Comparison of ENCODE assay signal across 7 mouse cellular contexts in genomic region chr8:72135446-72136301, GRCm38 (mm10). TPM values are rescaled to one million over a fixed set of nuclear protein-coding genes. Genes with fewer than 3 reads are reported as not detected.
DNase-seq lines count a peak whose midpoint lies in the region; ATAC-seq and TF ChIP-seq lines count a peak whose summit lies in the region.

No protein-coding gene starts in this region.

- peak; percentile 69 for ATAC-seq in forebrain, embryonic 14.5 days
- peak; percentile 36 for ATAC-seq in limb, embryonic 14.5 days (ENCODE audit: low FRiP score, low read depth)
- peak; percentile 68 for ATAC-seq in midbrain, embryonic 14.5 days (ENCODE audit: low FRiP score, low TSS enrichment)
- ATAC-seq in stomach, embryonic 16.5 days (ENCODE audit: insufficient read depth, low FRiP score), result peak; percentile 62

- H3K4me1 ChIP-seq in ES-Bruce4 (ENCODE audit: control insufficient read depth, insufficient read depth, low read length), result peaks cover 2% of the 10 kb centered on the region
- peaks cover 5% of the 10 kb centered on the region; the same call in 1 of the 2 replicates for H3K4me1 ChIP-seq in bone marrow, adult 2 months (ENCODE audit: control insufficient read depth, insufficient read depth, low read length)
- H3K4me1 ChIP-seq in forebrain, embryonic 14.5 days (ENCODE audit: control insufficient read depth, insufficient read depth, low read length), result peaks cover 11% of the 10 kb centered on the region
- peaks cover 47% of the 10 kb centered on the region for H3K4me1 ChIP-seq in hindbrain, embryonic 10.5 days (replicated peaks)
- H3K4me1 ChIP-seq in limb, embryonic 14.5 days (ENCODE audit: control insufficient read depth, insufficient read depth, low read length), result peaks cover 8% of the 10 kb centered on the region
- H3K4me1 ChIP-seq in midbrain, embryonic 14.5 days (ENCODE audit: control insufficient read depth, insufficient read depth, low read length), result peaks cover 16% of the 10 kb centered on the region; the same call in 1 of the 2 replicates
- peaks cover 14% of the 10 kb centered on the region; the same call in 1 of the 2 replicates for H3K4me1 ChIP-seq in stomach, embryonic 16.5 days (ENCODE audit: control insufficient read depth, insufficient read depth, low read length)

- TF ChIP-seq CTCF in ES-Bruce4 (IDR thresholded peaks at IDR 0.05; ENCODE audit: low read depth, low read length), result no peak
- TF ChIP-seq CTCF in bone marrow, adult 2 months (IDR thresholded peaks at IDR 0.05; ENCODE audit: control insufficient read depth, insufficient read depth, low read length), result peak; percentile 28; the same call in 1 of the 2 replicates

- peak overlapping the region; percentile 70 for H3K27ac ChIP-seq in ES-Bruce4 (ENCODE audit: insufficient read depth, low read length)
- peak overlapping the region; percentile 96 for H3K27ac ChIP-seq in bone marrow, adult 2 months (ENCODE audit: control insufficient read depth, insufficient read depth, low read depth, low read length, poor library complexity)
- peak overlapping the region; percentile 92 for H3K27ac ChIP-seq in forebrain, embryonic 14.5 days (ENCODE audit: low read depth, low read length)
- H3K27ac ChIP-seq in hindbrain, embryonic 10.5 days, result peak overlapping the region; percentile 99
- peak overlapping the region; percentile 99 for H3K27ac ChIP-seq in limb, embryonic 14.5 days (replicated peaks; ENCODE audit: low read depth, low read length)
- H3K27ac ChIP-seq in midbrain, embryonic 14.5 days (replicated peaks; ENCODE audit: low read depth, low read length), result peak overlapping the region; percentile 86
- H3K27ac ChIP-seq in stomach, embryonic 16.5 days (ENCODE audit: low read length), result peak overlapping the region; percentile 100

- DNase-seq in forebrain, embryonic 14.5 days (ENCODE audit: low spot score), result peak; percentile 65
- DNase-seq in hindbrain, embryonic 10.5 days (ENCODE audit: low spot score), result peak; percentile 79
- peak; percentile 61 for DNase-seq in limb, embryonic 14.5 days (ENCODE audit: low spot score)
- DNase-seq in midbrain, embryonic 14.5 days, result peak; percentile 70

- H3K27me3 ChIP-seq in ES-Bruce4 (ENCODE audit: control insufficient read depth, insufficient read depth, low read length, poor library complexity, severe bottlenecking), result no peaks in the 10 kb centered on the region
- no peaks in the 10 kb centered on the region for H3K27me3 ChIP-seq in forebrain, embryonic 14.5 days (replicated peaks; ENCODE audit: control insufficient read depth, insufficient read depth, low read length)
- no peaks in the 10 kb centered on the region for H3K27me3 ChIP-seq in hindbrain, embryonic 10.5 days (ENCODE audit: insufficient read depth, poor library complexity, severe bottlenecking)
- no peaks in the 10 kb centered on the region for H3K27me3 ChIP-seq in limb, embryonic 14.5 days (ENCODE audit: control insufficient read depth, insufficient read depth, low read length)
- H3K27me3 ChIP-seq in midbrain, embryonic 14.5 days (ENCODE audit: control insufficient read depth, insufficient read depth, low read length), result no peaks in the 10 kb centered on the region
- no peaks in the 10 kb centered on the region for H3K27me3 ChIP-seq in stomach, embryonic 16.5 days (ENCODE audit: control insufficient read depth, insufficient read depth, low read length)

- peak overlapping the region; percentile 94 for H3K4me3 ChIP-seq in ES-Bruce4 (ENCODE audit: low read depth, low read length)
- H3K4me3 ChIP-seq in bone marrow, adult 2 months (replicated peaks; ENCODE audit: control insufficient read depth, low read depth, low read length), result peak overlapping the region; percentile 67
- H3K4me3 ChIP-seq in forebrain, embryonic 14.5 days (ENCODE audit: low read depth, low read length), result peak overlapping the region; percentile 78
- H3K4me3 ChIP-seq in hindbrain, embryonic 10.5 days, result peak overlapping the region; percentile 88
- H3K4me3 ChIP-seq in limb, embryonic 14.5 days (replicated peaks; ENCODE audit: low read length), result peak overlapping the region; percentile 91
- H3K4me3 ChIP-seq in midbrain, embryonic 14.5 days (replicated peaks; ENCODE audit: low read depth, low read length), result peak overlapping the region; percentile 77
- H3K4me3 ChIP-seq in stomach, embryonic 16.5 days (replicated peaks; ENCODE audit: low read length), result peak overlapping the region; percentile 90

- WGBS in bone marrow, adult 2 months, result under 1% methylated on average over 61 of the region's 62 CpGs
- WGBS in forebrain, embryonic 14.5 days, result under 1% methylated on average over 60 of the region's 62 CpGs
- WGBS in hindbrain, embryonic 10.5 days, result under 1% methylated on average over 62 of the region's 62 CpGs
- 1% methylated on average over 48 of the region's 62 CpGs for WGBS in limb, embryonic 14.5 days
- WGBS in midbrain, embryonic 14.5 days, result under 1% methylated on average over 62 of the region's 62 CpGs
- under 1% methylated on average over 62 of the region's 62 CpGs for WGBS in stomach, embryonic 16.5 days

- H3K4me2 ChIP-seq in forebrain, embryonic 14.5 days (ENCODE audit: low read length), result peak overlapping the region; percentile 92
- peak overlapping the region; percentile 70 for H3K4me2 ChIP-seq in limb, embryonic 14.5 days (replicated peaks; ENCODE audit: low read depth, low read length, severe bottlenecking)
- peak overlapping the region; percentile 94 for H3K4me2 ChIP-seq in midbrain, embryonic 14.5 days (ENCODE audit: low read length)
- H3K4me2 ChIP-seq in stomach, embryonic 16.5 days (ENCODE audit: low read depth, low read length), result peak overlapping the region; percentile 77

- no peak for TF ChIP-seq POLR2A in ES-Bruce4 (IDR thresholded peaks at IDR 0.05; ENCODE audit: insufficient read depth, low read length)
- TF ChIP-seq POLR2A in bone marrow, adult 2 months (IDR thresholded peaks at IDR 0.05; ENCODE audit: borderline replicate concordance, control insufficient read depth, low read depth, low read length), result no peak; the same call in 1 of the 2 replicates
- no peak for TF ChIP-seq POLR2A in limb, embryonic 14.5 days (IDR thresholded peaks at IDR 0.05; ENCODE audit: borderline replicate concordance, extremely low read depth, insufficient read depth, insufficient read length)

- no peaks in the 10 kb centered on the region for H3K9me3 ChIP-seq in ES-Bruce4 (replicated peaks; ENCODE audit: control insufficient read depth, insufficient read depth, low read length, poor library complexity, severe bottlenecking)
- H3K9me3 ChIP-seq in forebrain, embryonic 14.5 days (replicated peaks; ENCODE audit: control insufficient read depth, low read length), result no peaks in the 10 kb centered on the region
- no peaks in the 10 kb centered on the region for H3K9me3 ChIP-seq in hindbrain, embryonic 10.5 days
- H3K9me3 ChIP-seq in limb, embryonic 14.5 days (ENCODE audit: control insufficient read depth, low read length), result no peaks in the 10 kb centered on the region
- no peaks in the 10 kb centered on the region for H3K9me3 ChIP-seq in midbrain, embryonic 14.5 days (ENCODE audit: control insufficient read depth, low read length)
- no peaks in the 10 kb centered on the region for H3K9me3 ChIP-seq in stomach, embryonic 16.5 days (replicated peaks; ENCODE audit: control insufficient read depth, low read length)

- no peak for TF ChIP-seq EP300 in ES-Bruce4 (IDR thresholded peaks at IDR 0.05; ENCODE audit: insufficient read depth, low read depth, low read length)

- H3K9ac ChIP-seq in ES-Bruce4 (ENCODE audit: low read depth, poor library complexity, severe bottlenecking), result peak overlapping the region; percentile 90
- peak overlapping the region; percentile 97 for H3K9ac ChIP-seq in forebrain, embryonic 14.5 days (ENCODE audit: low read length)
- H3K9ac ChIP-seq in limb, embryonic 14.5 days (ENCODE audit: low read depth, low read length, severe bottlenecking), result peak overlapping the region; percentile 98
- H3K9ac ChIP-seq in midbrain, embryonic 14.5 days (replicated peaks; ENCODE audit: low read length), result peak overlapping the region; percentile 80
- peak overlapping the region; percentile 99 for H3K9ac ChIP-seq in stomach, embryonic 16.5 days (ENCODE audit: low read length)

- peaks cover 11% of the 10 kb centered on the region; the same call in 1 of the 2 replicates for H3K36me3 ChIP-seq in ES-Bruce4 (ENCODE audit: control insufficient read depth, insufficient read depth, low read length, poor library complexity, severe bottlenecking)
- H3K36me3 ChIP-seq in forebrain, embryonic 14.5 days (ENCODE audit: control insufficient read depth, insufficient read depth, low read length), result peaks cover 21% of the 10 kb centered on the region
- peaks cover 29% of the 10 kb centered on the region for H3K36me3 ChIP-seq in hindbrain, embryonic 10.5 days
- peaks cover 27% of the 10 kb centered on the region for H3K36me3 ChIP-seq in limb, embryonic 14.5 days (ENCODE audit: control insufficient read depth, insufficient read depth, low read length)
- H3K36me3 ChIP-seq in midbrain, embryonic 14.5 days (ENCODE audit: control insufficient read depth, insufficient read depth, low read length), result peaks cover 22% of the 10 kb centered on the region
- peaks cover 9% of the 10 kb centered on the region for H3K36me3 ChIP-seq in stomach, embryonic 16.5 days (ENCODE audit: control insufficient read depth, insufficient read depth, low read length)

RNA-seq across cellular contexts. Expression of gene Tpm4, which starts 0.9 kb away (rescaled TPM):
- 280 and 293 TPM in 2 replicates for polyA plus RNA-seq in ES-Bruce4 (2011; ENCODE audit: insufficient read depth, insufficient read length, low read depth, missing spikeins)
- 80.7 and 138 TPM in 2 replicates for polyA plus RNA-seq in bone marrow, adult 2 months (2011; ENCODE audit: insufficient read depth, insufficient read length, low replicate concordance, missing spikeins)
- 247 and 252 TPM in 2 replicates for polyA plus RNA-seq in forebrain, embryonic 14.5 days (2014; fragmentation: Nextera tagmentation; extraction: Ambion mirVana)
- polyA plus RNA-seq in hindbrain, embryonic 10.5 days (2016; fragmentation: Nextera tagmentation; extraction: Ambion mirVana), result 481 and 624 TPM in 2 replicates
- polyA plus RNA-seq in limb, embryonic 14.5 days (2012; rRNA removed), result 311 and 395 TPM in 2 replicates
- 579 and 584 TPM in 2 replicates for polyA plus RNA-seq in limb, embryonic 14.5 days (2014; fragmentation: Nextera tagmentation; extraction: Ambion mirVana)
- 123 and 197 TPM in 2 replicates for polyA plus RNA-seq in midbrain, embryonic 14.5 days (2014; fragmentation: Nextera tagmentation; extraction: Ambion mirVana)
- polyA plus RNA-seq in stomach, embryonic 16.5 days (2015; fragmentation: Nextera tagmentation; extraction: Ambion mirVana), result 617 and 647 TPM in 2 replicates

RNA-seq across cellular contexts. Expression of gene Rab8a, which starts 25.3 kb away (rescaled TPM):
- 108 and 115 TPM in 2 replicates for polyA plus RNA-seq in ES-Bruce4 (2011; ENCODE audit: insufficient read depth, insufficient read length, low read depth, missing spikeins)
- polyA plus RNA-seq in bone marrow, adult 2 months (2011; ENCODE audit: insufficient read depth, insufficient read length, low replicate concordance, missing spikeins), result 36.5 and 38.5 TPM in 2 replicates
- 85.6 and 86.7 TPM in 2 replicates for polyA plus RNA-seq in forebrain, embryonic 14.5 days (2014; fragmentation: Nextera tagmentation; extraction: Ambion mirVana)
- polyA plus RNA-seq in hindbrain, embryonic 10.5 days (2016; fragmentation: Nextera tagmentation; extraction: Ambion mirVana), result 141 and 155 TPM in 2 replicates
- 85.2 and 142 TPM in 2 replicates for polyA plus RNA-seq in limb, embryonic 14.5 days (2012; rRNA removed)
- polyA plus RNA-seq in limb, embryonic 14.5 days (2014; fragmentation: Nextera tagmentation; extraction: Ambion mirVana), result 84.4 and 89.0 TPM in 2 replicates
- 64.8 and 69.9 TPM in 2 replicates for polyA plus RNA-seq in midbrain, embryonic 14.5 days (2014; fragmentation: Nextera tagmentation; extraction: Ambion mirVana)
- 127 and 155 TPM in 2 replicates for polyA plus RNA-seq in stomach, embryonic 16.5 days (2015; fragmentation: Nextera tagmentation; extraction: Ambion mirVana)

RNA-seq across cellular contexts. Expression of gene Olfr374, which starts 28.8 kb away (rescaled TPM):
- polyA plus RNA-seq in ES-Bruce4 (2011; ENCODE audit: insufficient read depth, insufficient read length, low read depth, missing spikeins), result 0.37 and 0.53 TPM in 2 replicates
- 0.18 and 0.30 TPM in 2 replicates for polyA plus RNA-seq in bone marrow, adult 2 months (2011; ENCODE audit: insufficient read depth, insufficient read length, low replicate concordance, missing spikeins)
- polyA plus RNA-seq in forebrain, embryonic 14.5 days (2014; fragmentation: Nextera tagmentation; extraction: Ambion mirVana), result 0.04 TPM in 1 of 2 replicates, not detected in the other
- polyA plus RNA-seq in hindbrain, embryonic 10.5 days (2016; fragmentation: Nextera tagmentation; extraction: Ambion mirVana), result not detected in 2 replicates
- polyA plus RNA-seq in limb, embryonic 14.5 days (2012; rRNA removed), result not detected in 2 replicates
- polyA plus RNA-seq in limb, embryonic 14.5 days (2014; fragmentation: Nextera tagmentation; extraction: Ambion mirVana), result 0.14 and 0.23 TPM in 2 replicates
- polyA plus RNA-seq in midbrain, embryonic 14.5 days (2014; fragmentation: Nextera tagmentation; extraction: Ambion mirVana), result not detected in 2 replicates
- polyA plus RNA-seq in stomach, embryonic 16.5 days (2015; fragmentation: Nextera tagmentation; extraction: Ambion mirVana), result 0.06 TPM in 1 of 2 replicates, not detected in the other

RNA-seq across cellular contexts. Expression of gene Olfr373, which starts 52.7 kb away (rescaled TPM):
- 0.15 TPM in 1 of 2 replicates, not detected in the other for polyA plus RNA-seq in ES-Bruce4 (2011; ENCODE audit: insufficient read depth, insufficient read length, low read depth, missing spikeins)
- not detected in 2 replicates for polyA plus RNA-seq in bone marrow, adult 2 months (2011; ENCODE audit: insufficient read depth, insufficient read length, low replicate concordance, missing spikeins)
- not detected in 2 replicates for polyA plus RNA-seq in forebrain, embryonic 14.5 days (2014; fragmentation: Nextera tagmentation; extraction: Ambion mirVana)
- polyA plus RNA-seq in hindbrain, embryonic 10.5 days (2016; fragmentation: Nextera tagmentation; extraction: Ambion mirVana), result 0.04 TPM in 1 of 2 replicates, not detected in the other
- not detected in 2 replicates for polyA plus RNA-seq in limb, embryonic 14.5 days (2012; rRNA removed)
- polyA plus RNA-seq in limb, embryonic 14.5 days (2014; fragmentation: Nextera tagmentation; extraction: Ambion mirVana), result not detected in 2 replicates
- not detected in 2 replicates for polyA plus RNA-seq in midbrain, embryonic 14.5 days (2014; fragmentation: Nextera tagmentation; extraction: Ambion mirVana)
- 0.03 TPM in 1 of 2 replicates, not detected in the other for polyA plus RNA-seq in stomach, embryonic 16.5 days (2015; fragmentation: Nextera tagmentation; extraction: Ambion mirVana)

RNA-seq across cellular contexts. Expression of gene Hsh2d, which starts 53.8 kb away (rescaled TPM):
- polyA plus RNA-seq in ES-Bruce4 (2011; ENCODE audit: insufficient read depth, insufficient read length, low read depth, missing spikeins), result 0.49 TPM in 1 of 2 replicates, not detected in the other
- polyA plus RNA-seq in bone marrow, adult 2 months (2011; ENCODE audit: insufficient read depth, insufficient read length, low replicate concordance, missing spikeins), result 6.4 and 7.7 TPM in 2 replicates
- polyA plus RNA-seq in forebrain, embryonic 14.5 days (2014; fragmentation: Nextera tagmentation; extraction: Ambion mirVana), result not detected in 2 replicates
- not detected in 2 replicates for polyA plus RNA-seq in hindbrain, embryonic 10.5 days (2016; fragmentation: Nextera tagmentation; extraction: Ambion mirVana)
- 0.28 and 0.37 TPM in 2 replicates for polyA plus RNA-seq in limb, embryonic 14.5 days (2012; rRNA removed)
- polyA plus RNA-seq in limb, embryonic 14.5 days (2014; fragmentation: Nextera tagmentation; extraction: Ambion mirVana), result 0.10 and 0.11 TPM in 2 replicates
- not detected in 2 replicates for polyA plus RNA-seq in midbrain, embryonic 14.5 days (2014; fragmentation: Nextera tagmentation; extraction: Ambion mirVana)
- polyA plus RNA-seq in stomach, embryonic 16.5 days (2015; fragmentation: Nextera tagmentation; extraction: Ambion mirVana), result 1.4 and 2.0 TPM in 2 replicates

Comparison
In these comparisons a context has a peak if more than half of its experiments do, and no peak if none do; other contexts are left out.
1. Peak in every context shown above with its lines: DNase-seq, ATAC-seq, H3K4me3 ChIP-seq and H3K27ac ChIP-seq.